Mouse (Mus musculus): ENCODE results near the gene Bcr. TPM values are rescaled to one million over a fixed set of nuclear protein-coding genes. Genes with fewer than 3 reads are reported as not detected.

Bcr gene
- total and polyA plus RNA-seq, 2 experiments from 2014 or later: 10.1 to 49.6 TPM

DNA sequence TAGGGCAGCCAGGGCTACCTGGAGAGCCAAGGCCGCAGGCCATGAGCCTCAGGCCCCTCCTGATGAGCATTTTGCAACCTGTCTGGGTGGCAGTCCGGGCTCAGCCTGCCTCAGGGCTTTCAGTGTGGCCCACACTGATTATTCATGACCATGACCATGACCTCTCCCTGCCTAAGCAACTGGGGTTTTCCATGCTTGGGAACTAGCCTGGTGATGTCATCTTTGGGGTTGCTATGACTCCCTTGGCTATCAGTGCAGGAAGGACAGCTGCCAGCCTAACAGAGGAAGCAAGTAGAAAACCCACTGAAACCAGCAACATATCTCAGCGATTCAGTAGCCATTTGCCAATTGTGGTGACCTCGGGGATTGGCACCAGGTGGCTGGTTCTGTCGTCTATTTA, 60.6 kb downstream of the Bcr start:
- H3K9ac ChIP-seq: no peak overlapping the region
- H3K4me1 ChIP-seq (ENCODE audit: insufficient read depth): peaks cover 4% of the 10 kb centered on the region; the same call in 1 of the 2 replicates
- H3K27ac ChIP-seq (ENCODE audit: low read depth, low read length): no peak overlapping the region
- DNase-seq (peak; percentile 61), ATAC-seq (peak; percentile 82)
- H3K4me2 ChIP-seq (ENCODE audit: low read depth): no peak overlapping the region
- peaks cover 15% of the 10 kb centered on the region for H3K36me3 ChIP-seq (ENCODE audit: insufficient read depth)
- no peak for TF ChIP-seq CTCF (IDR thresholded peaks at IDR 0.05; ENCODE audit: low read depth)
- H3K27me3 ChIP-seq (ENCODE audit: insufficient read depth, low read length): no peaks in the 10 kb centered on the region
- WGBS: 43% methylated on average over 5 of the region's 5 CpGs
- H3K4me3 ChIP-seq (ENCODE audit: low read depth, low read length): no peak overlapping the region
- H3K9me3 ChIP-seq (ENCODE audit: low read length): no peaks in the 10 kb centered on the region

DNA sequence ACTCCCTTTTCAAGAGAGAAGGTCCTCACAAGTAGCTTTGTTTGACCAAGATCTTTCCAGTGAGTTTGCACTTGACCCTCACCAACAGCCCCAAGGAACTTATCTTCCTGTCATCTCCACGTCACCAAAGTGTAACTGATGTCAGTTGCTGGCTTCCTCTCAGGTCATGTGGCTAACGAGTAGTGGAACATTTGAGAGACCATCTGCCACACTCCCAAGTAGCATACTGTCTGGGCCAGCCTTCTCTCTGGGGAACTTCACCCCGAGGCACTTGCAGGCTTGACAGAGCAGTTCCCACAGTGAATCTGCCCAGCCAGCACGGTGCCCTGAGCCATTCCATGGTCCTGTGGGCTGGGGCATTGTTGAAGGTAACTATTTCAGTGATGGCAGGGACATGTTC, 65.2 kb downstream of the Bcr start:
- no peak overlapping the region for H3K9ac ChIP-seq
- no peaks in the 10 kb centered on the region for H3K27me3 ChIP-seq (ENCODE audit: insufficient read depth, low read length)
- ATAC-seq (no peak), DNase-seq (no peak)
- no peaks in the 10 kb centered on the region for H3K9me3 ChIP-seq (ENCODE audit: low read length)
- TF ChIP-seq CTCF (IDR thresholded peaks at IDR 0.05; ENCODE audit: low read depth): no peak
- WGBS: 56% methylated on average over 4 of the region's 4 CpGs
- H3K4me3 ChIP-seq (ENCODE audit: low read depth, low read length): no peak overlapping the region
- peaks cover 27% of the 10 kb centered on the region for H3K36me3 ChIP-seq (ENCODE audit: insufficient read depth)
- no peak overlapping the region for H3K4me2 ChIP-seq (ENCODE audit: low read depth)
- no peak overlapping the region for H3K27ac ChIP-seq (ENCODE audit: low read depth, low read length)
- no peaks in the 10 kb centered on the region; the same call in 1 of the 2 replicates for H3K4me1 ChIP-seq (ENCODE audit: insufficient read depth)

DNA sequence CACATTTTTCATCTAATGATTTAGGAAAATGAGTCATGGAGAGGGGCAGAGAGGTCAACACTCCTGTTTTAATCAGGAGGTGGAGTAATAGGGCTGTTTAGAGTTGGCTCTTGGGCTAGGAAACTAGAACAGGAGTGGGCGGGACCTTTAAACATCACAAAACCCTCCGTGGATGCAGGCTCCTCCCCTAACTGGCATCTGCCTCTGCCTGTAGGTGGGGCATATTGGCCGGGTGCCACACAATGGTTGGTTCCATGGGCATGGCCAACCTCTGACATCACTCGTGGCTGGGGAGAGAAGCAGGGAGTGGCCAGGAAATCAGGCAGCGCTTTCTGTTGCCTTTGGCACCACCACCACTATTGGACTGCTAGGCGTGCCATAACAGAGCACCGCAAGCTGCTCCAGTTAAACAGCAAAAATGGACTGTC, 68.9 kb downstream of the Bcr start:
- ATAC-seq (no peak), DNase-seq (no peak)
- WGBS: 68% methylated on average over 7 of the region's 7 CpGs
- Histone ChIP-seq H3K36me3 (ENCODE audit: insufficient read depth) (peaks cover 48% of the 10 kb centered on the region), H3K27ac (ENCODE audit: low read depth, low read length) (no peak overlapping the region), H3K4me1 (ENCODE audit: insufficient read depth) (no peaks in the 10 kb centered on the region), H3K9ac (no peak overlapping the region), H3K4me2 (ENCODE audit: low read depth) (no peak overlapping the region), H3K4me3 (ENCODE audit: low read depth, low read length) (no peak overlapping the region), H3K27me3 (ENCODE audit: insufficient read depth, low read length) (no peaks in the 10 kb centered on the region), H3K9me3 (ENCODE audit: low read length) (no peaks in the 10 kb centered on the region)
- TF ChIP-seq CTCF (IDR thresholded peaks at IDR 0.05; ENCODE audit: low read depth): no peak

DNA sequence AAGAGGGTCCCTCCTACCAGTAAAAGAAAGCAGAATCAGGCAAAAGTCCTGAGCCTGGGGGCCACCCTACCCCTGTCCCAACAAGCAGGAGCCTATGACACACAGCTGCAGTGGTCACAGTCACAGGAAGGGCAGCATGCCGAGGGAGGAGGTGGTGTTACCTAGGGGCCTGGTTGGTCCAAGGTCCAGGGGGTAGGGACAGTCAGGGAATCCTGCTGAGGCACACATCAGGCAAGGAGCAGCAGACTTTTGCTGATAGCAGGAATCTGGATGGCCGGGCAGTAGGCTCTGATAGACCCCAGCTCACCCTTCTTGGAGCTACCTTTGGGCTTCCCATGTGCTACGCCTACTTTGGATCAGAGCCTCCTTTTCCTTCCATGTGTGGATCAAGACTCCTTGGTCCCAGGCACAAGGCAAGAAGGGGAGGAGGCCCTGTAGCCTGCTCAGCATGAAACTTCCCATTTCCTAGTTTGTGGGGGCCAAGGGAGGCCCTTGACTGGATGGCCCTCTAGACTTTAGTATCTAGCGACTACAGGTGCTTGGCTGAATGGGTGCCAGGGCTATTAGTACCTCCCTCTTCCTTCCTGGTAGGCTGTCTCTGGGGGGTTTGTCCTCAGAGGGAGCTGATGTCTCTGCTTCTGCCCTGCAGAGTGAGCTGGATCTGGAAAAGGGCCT, 70.1 kb downstream of the Bcr start:
- H3K36me3 ChIP-seq (ENCODE audit: insufficient read depth): peaks cover 40% of the 10 kb centered on the region
- H3K4me1 ChIP-seq (ENCODE audit: insufficient read depth): no peaks in the 10 kb centered on the region
- H3K4me3 ChIP-seq (ENCODE audit: low read depth, low read length): no peak overlapping the region
- H3K4me2 ChIP-seq (ENCODE audit: low read depth): no peak overlapping the region
- H3K27me3 ChIP-seq (ENCODE audit: insufficient read depth, low read length): no peaks in the 10 kb centered on the region
- H3K27ac ChIP-seq (ENCODE audit: low read depth, low read length): no peak overlapping the region
- TF ChIP-seq CTCF (IDR thresholded peaks at IDR 0.05; ENCODE audit: low read depth): no peak
- 93% methylated on average over 4 of the region's 4 CpGs for WGBS
- H3K9me3 ChIP-seq (ENCODE audit: low read length): no peaks in the 10 kb centered on the region
- ATAC-seq (no peak), DNase-seq (no peak)
- H3K9ac ChIP-seq: no peak overlapping the region

DNA sequence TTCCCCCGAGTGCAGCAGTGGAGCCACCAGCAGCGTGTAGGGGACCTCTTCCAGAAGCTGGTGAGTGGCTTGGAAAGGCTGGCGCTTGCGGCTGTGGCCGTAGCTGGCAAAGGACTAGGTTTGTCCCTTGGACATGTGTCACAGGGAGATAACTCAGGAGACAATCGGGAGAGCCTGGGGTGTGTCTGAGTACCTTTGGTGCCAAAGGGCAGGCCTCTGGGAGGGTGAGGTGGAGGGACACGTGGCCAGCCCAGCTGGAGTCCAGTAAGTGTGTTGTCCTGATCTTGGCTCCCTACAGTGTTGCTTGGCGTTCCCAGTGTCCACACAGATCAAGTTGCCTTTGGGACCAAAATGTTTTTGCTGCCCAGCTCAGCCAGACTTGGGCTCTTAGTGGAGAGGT, 71.2 kb downstream of the Bcr start:
- H3K4me3 ChIP-seq (ENCODE audit: low read depth, low read length): no peak overlapping the region
- H3K27ac ChIP-seq (ENCODE audit: low read depth, low read length): no peak overlapping the region
- 78% methylated on average over 8 of the region's 8 CpGs for WGBS
- H3K9me3 ChIP-seq (ENCODE audit: low read length): no peaks in the 10 kb centered on the region
- H3K36me3 ChIP-seq (ENCODE audit: insufficient read depth): peaks cover 36% of the 10 kb centered on the region
- no peak overlapping the region for H3K4me2 ChIP-seq (ENCODE audit: low read depth)
- DNase-seq: no peak
- no peak for ATAC-seq
- H3K27me3 ChIP-seq (ENCODE audit: insufficient read depth, low read length): no peaks in the 10 kb centered on the region
- H3K4me1 ChIP-seq (ENCODE audit: insufficient read depth): no peaks in the 10 kb centered on the region
- TF ChIP-seq CTCF (IDR thresholded peaks at IDR 0.05; ENCODE audit: low read depth): no peak
- H3K9ac ChIP-seq: no peak overlapping the region

DNA sequence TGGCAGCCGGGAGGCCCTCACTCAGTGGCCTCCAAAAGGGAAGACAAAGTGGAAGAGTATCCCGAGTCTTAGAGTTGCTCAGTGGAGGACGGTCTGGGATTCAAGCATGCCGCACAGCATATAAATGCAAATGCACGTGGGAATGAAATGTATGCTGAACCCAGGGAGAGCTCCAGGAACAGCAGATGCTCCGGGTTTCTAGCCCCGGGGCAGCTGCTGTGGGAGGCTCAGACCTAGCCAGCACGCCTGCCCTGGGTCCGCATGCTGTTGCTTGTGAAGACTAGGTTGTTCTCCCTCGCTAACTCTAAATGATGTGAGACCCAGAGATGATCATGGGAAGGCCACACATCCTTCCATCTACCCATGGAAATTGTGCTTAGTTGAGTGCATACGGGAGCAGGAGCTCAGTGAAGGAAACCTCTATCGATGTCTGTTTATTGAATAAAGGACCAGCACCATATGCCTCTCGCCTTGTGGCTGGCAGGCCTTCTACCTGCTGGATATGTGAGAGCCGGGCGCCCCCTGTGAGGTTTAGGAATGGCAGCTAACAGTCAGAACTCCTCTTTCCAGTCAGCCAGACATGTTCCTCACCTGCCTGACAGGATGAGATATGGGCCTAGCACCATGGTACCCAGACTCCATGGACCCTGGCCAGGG, 74.6 kb downstream of the Bcr start:
- Histone ChIP-seq H3K27me3 (ENCODE audit: insufficient read depth, low read length) (no peaks in the 10 kb centered on the region), H3K4me3 (ENCODE audit: low read depth, low read length) (no peak overlapping the region), H3K9ac (no peak overlapping the region), H3K4me2 (ENCODE audit: low read depth) (no peak overlapping the region), H3K4me1 (ENCODE audit: insufficient read depth) (no peaks in the 10 kb centered on the region), H3K27ac (ENCODE audit: low read depth, low read length) (no peak overlapping the region), H3K9me3 (ENCODE audit: low read length) (no peaks in the 10 kb centered on the region), H3K36me3 (ENCODE audit: insufficient read depth) (peaks cover 50% of the 10 kb centered on the region)
- 63% methylated on average over 15 of the region's 15 CpGs for WGBS
- ATAC-seq (peak; percentile 32), DNase-seq (peak; percentile 27)
- no peak for TF ChIP-seq CTCF (IDR thresholded peaks at IDR 0.05; ENCODE audit: low read depth)

DNA sequence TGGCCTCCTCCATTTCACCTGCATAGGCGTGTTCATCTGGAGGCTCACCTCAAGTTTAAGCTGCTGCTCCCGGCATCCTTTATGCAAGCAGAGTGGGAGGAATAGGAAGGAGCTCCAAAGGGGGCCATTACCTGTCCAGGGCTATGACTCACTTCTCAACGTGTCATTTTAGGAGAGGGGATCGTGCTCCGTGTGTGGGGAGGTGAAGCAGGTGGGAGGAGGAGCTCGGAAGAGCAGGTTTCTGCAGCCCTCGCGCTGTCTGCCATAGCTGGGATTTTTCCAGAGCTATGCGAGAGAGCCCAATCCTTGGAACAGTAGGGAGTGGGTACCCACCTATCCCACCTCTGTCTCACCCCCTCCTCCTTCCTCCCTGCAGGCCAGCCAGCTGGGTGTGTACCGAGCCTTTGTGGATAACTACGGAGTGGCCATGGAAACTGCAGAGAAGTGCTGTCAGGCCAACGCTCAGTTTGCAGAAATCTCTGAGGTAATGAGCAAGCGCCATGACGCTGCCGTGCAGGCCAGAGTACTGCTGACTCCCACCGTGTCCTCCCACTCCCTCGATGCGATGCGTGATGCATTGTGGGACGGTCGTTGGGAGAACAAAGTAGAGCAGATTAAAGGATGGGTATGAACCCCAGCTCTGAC, 75.2 kb downstream of the Bcr start:
- no peak overlapping the region for H3K9ac ChIP-seq
- TF ChIP-seq CTCF (IDR thresholded peaks at IDR 0.05; ENCODE audit: low read depth): no peak
- peaks cover 57% of the 10 kb centered on the region for H3K36me3 ChIP-seq (ENCODE audit: insufficient read depth)
- 81% methylated on average over 21 of the region's 21 CpGs for WGBS
- DNase-seq (no peak), ATAC-seq (no peak)
- H3K4me2 ChIP-seq (ENCODE audit: low read depth): no peak overlapping the region
- no peaks in the 10 kb centered on the region for H3K27me3 ChIP-seq (ENCODE audit: insufficient read depth, low read length)
- no peaks in the 10 kb centered on the region for H3K4me1 ChIP-seq (ENCODE audit: insufficient read depth)
- no peak overlapping the region for H3K27ac ChIP-seq (ENCODE audit: low read depth, low read length)
- no peak overlapping the region for H3K4me3 ChIP-seq (ENCODE audit: low read depth, low read length)
- H3K9me3 ChIP-seq (ENCODE audit: low read length): no peaks in the 10 kb centered on the region
